Mouse (Mus musculus) megakaryocyte progenitor cell, adult 5-6 weeks (primary cell): ENCODE data around the gene Hils1. TPM values are rescaled to one million over a fixed set of nuclear protein-coding genes. Genes with fewer than 3 reads are reported as not detected.

Source experiments
- ATAC-seq: replicated peaks from 2 replicates; pipeline ENCODE4 v1.8.0; 2016; ENCODE audit warnings: mild to moderate bottlenecking, moderate TSS enrichment, inconsistent platforms; ENCODE audit not compliant: poor library complexity
- total RNA-seq, 2 experiments: library from RNA; stranded (forward) in 1 of 2; stranded (reverse) in 1 of 2; fragments of 157-497, 149-512 nt in 1 of 2; fragments of 200-1000 nt in 1 of 2; gene quantifications; 2 replicates each; pipeline versions ENCODE4 v1.2.3 to v1.2.4; 2015 to 2017

Hils1 gene
- total RNA-seq, 2 experiments from 2014 or later = not detected

DNA sequence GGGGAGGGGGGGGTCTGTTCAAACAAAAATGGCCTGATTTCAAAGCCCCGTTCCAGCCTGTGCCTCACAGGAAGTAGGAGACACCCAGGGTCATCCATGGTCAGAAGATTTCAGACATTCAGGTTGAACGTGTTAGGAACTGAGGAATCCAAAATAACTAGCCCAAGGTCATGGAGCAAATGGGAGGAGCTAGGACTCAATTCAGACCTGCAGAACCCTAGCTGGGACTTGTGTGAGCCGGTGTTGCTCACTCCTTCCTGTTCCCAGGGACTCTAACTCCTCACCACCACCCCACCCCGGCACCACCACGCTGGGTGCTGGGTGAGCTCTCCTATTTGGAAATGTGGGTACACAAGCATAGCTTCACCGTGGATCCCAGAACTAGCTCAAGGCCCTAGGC, 19.9 kb downstream of the Hils1 start:
- no peak for ATAC-seq

GRCm38 (mm10) chr11:94987851-94988250, 20.5 kb downstream of the Hils1 start:
- ATAC-seq = peak; percentile 22

DNA sequence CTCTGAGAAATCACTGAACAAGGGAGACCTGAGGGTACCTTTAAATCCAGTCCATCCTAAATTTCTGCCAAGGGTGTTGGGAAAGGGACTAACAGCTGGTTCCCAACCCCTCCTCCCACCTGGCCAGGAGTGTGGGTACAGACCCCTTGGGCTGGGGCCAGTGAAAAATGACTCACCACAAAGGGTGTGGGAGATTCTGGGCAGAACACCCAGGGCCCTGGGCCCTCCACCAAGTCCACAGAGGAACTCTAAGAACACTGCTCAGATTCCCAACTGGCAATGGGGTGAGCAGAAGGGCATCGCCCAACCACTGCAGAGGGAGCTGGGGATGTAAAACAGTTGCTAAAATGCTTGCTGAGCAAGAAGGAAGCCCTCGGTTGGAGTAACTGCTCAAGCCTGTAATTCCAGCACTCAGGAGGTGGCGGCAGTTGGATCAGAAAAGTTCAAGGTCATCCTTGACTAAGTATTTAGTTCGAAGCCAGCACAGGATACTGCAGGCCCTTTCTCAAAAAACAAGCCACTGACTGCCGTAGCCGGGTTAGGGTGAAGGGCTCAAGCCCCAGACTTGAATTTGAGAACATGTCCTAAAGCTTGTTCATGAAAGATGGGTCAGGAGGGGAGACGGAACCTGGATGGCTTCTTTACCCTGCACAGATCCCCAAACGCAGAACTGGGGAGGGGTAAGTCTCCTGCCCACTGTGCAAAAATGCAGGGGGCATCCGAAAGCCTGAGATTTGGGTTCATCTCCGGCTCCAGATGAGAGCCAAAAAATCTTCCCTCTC, 21.6 kb downstream of the Hils1 start:
- no peak for ATAC-seq

DNA sequence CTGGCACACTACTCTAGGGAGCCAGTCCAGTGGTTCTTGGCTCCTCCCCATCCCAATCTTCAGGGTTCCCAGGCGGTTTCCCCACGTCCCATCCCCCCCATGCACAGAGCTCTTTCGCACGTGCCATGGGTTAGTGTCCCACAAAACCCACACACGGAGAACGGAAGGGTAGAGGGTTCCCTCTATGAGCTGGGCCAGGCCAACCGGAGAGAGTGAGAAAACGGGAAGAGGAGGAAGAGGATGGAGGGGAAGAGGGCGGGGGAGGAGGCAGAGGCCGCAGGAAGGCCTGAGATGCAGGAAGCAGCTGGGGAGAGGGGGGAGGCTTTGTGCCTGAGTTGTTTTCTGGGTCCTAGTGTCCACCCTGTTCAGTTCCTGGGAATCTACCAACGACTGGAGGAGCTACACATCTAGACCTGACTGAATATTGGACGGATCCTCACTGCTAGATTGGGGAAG, 22.2 kb downstream of the Hils1 start:
- peak; percentile 70 for ATAC-seq

DNA sequence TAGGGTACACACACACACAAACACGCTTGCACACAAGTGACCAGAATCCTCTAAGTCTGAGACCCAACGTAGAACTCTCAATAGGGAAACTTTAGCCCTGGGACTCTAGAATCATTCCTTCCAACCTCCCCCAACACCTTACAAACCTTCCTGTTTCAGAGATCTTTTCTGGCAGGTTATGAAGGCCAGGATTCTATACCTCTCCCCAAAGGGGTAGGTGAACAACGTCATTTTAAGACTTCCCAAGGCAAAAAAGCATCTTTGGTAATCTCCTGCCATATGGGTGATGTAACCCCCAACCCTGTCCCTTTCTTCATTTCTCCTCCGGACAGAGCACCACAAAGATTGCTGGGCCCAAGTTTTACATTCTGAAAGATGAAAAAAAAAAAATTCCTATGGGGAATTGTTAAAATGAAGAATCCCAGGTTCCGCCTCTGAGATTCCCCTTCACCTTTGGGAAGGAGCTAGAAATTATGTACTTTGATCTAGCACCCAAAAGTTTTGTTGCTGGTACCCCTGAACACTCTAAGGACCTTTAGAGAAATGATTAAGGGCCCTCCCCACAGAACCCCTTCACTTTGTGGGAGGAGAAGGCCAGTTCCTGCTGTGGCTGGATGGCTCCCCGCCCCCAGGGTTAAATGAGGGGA, 22.8 kb downstream of the Hils1 start:
- ATAC-seq = no peak

GRCm38 (mm10) chr11:94990749-94991577, 23.6 kb downstream of the Hils1 start, which contains the start of gene Ppp1r9b:
TSS of gene Ppp1r9b (plus strand) at chr11:94991035.
- peak; percentile 56 for ATAC-seq

DNA sequence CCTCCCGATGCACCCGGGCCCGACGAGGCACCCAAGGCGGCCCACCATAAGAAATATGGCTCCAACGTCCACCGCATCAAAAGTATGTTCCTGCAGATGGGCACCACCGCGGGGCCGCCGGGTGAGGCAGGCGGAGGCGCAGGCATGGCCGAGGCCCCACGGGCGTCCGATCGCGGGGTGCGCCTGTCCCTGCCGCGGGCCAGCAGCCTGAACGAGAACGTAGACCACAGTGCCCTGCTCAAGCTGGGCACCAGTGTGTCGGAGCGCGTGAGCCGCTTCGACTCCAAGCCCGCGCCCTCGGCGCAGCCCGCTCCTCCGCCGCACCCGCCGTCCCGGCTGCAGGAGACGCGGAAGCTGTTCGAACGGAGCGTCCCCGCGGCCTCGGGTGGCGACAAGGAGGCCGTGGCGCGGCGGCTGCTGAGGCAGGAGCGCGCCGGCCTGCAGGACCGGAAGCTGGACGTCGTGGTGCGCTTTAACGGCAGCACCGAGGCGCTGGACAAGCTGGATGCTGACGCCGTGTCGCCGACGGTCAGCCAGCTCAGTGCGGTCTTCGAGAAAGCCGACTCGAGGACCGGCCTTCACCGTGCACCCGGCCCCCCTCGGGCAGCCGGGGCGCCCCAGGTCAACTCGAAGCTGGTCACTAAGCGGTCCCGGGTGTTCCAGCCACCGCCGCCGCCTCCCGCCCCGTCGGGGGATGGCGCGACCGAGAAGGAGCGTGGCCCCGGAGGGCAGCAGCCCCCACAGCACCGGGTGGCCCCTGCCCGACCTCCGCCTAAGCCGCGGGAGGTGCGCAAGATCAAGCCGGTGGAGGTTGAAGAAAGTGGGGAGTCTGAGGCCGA, 24.5 kb downstream of the Hils1 start:
- ATAC-seq = no peak

GRCm38 (mm10) chr11:94992480-94992753, 25.0 kb downstream of the Hils1 start:
- no peak for ATAC-seq

- peak; percentile 24 for ATAC-seq
These were observed 25.6 kb downstream of the Hils1 start for GRCm38 (mm10) chr11:94992754-94993606.

DNA sequence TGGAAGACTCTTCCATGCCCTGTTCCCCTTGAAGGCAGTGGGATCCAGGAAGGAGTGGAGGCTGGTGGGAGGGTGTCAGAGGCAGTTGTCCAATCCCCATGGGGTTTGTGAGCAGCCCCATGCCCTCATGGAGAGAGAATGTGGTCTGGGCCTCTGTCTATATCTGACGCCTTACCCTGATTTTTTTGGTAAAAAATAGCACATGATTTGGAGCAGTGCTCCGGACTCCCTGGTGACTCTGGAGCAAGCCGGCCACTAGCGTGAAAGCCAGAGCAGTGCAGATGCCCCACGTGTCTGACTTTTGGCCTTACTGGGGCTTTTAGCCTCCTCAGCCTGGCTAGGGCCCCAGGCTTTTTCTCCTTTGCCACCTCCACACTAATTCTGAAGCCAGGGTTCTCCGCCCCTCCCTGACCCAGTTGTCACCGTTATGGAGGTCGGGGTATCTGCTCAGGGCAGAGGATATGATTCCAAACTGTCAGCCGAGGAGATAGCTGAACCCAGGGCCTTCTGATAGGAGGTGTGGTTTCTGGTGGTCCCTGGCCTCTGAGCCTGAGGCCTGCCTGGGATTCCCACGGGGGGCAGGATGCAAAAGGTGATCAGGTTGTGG, 26.9 kb downstream of the Hils1 start:
- no peak for ATAC-seq

GRCm38 (mm10) chr11:94994947-94995772, 27.8 kb downstream of the Hils1 start:
- ATAC-seq = no peak

- no peak for ATAC-seq
These were observed 28.7 kb downstream of the Hils1 start for GRCm38 (mm10) chr11:94996101-94996500.

DNA sequence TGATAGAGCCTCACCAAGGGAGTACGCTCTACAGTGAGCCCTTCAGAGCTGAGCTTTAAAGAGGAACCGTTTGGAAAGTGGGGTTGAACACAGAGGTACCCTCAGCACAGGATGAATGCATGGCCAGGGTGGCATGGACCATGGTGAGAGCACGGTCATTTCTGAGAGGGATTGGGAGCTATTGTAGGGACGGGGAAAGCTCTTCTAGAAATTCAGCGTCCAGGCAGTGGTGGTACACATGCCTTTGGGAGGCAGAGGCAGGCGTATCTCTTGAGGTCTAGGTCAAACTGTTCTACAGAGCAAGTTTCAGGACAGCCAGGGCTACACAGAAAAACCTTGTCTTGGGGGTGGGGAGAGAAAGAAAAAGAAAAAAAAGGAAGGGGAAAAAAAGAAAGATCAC, 29.6 kb downstream of the Hils1 start:
- no peak for ATAC-seq

- ATAC-seq = peak; percentile 71
These were observed 30.2 kb downstream of the Hils1 start for GRCm38 (mm10) chr11:94997596-94997995.

GRCm38 (mm10) chr11:94998041-94998531, 30.7 kb downstream of the Hils1 start:
- ATAC-seq = no peak

DNA sequence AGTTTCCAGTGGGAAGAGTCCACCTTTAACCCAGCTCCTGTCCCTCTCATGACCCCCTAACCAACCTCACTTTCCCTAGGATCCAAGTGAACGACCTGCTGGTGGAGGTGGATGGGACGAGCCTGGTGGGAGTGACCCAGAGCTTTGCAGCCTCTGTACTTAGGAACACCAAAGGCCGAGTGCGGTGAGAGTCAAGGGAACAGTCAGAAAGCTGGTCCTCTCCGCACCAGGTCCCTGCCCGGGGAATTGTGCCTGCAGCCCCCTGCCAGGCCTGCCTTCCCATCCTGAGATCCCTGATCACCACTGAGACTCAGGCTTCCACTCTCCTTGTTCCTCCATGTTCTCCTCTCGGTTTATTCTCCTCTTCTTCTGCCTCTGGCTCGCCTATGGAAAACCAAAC, 32.7 kb downstream of the Hils1 start:
- ATAC-seq = no peak

DNA sequence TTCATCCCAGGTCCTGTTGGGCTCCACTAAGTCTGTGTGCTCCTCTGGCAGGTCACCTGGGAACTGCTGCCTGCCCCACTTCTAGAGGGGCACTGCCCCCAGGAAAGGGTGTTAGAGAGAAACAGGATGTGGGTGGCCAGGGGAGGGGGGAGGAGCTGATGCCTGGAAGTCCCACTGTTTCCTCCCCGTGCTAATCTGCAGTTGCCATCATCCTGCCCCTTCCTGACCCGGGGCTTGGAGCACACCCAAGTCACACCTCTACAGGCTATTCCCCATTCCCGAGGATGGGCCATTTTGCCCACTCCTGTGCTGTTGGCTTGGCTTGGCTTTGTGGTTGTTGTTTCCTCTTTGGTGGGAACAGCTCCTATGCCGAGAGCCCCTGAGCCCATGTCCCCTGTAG, 33.2 kb downstream of the Hils1 start:
- peak; percentile 25 for ATAC-seq

GRCm38 (mm10) chr11:95001058-95001457, 33.7 kb downstream of the Hils1 start:
- ATAC-seq = peak; percentile 55
